Mouse (Mus musculus) c-Kit-positive CD71-negative TER-119-negative erythroid progenitor cells, embryonic 14.5 days (primary cell): ENCODE measurements at regions not wholly inside any gene's neighbourhood (a gene's known extent, or its start where the extent isn't known, plus 50 kb on each side); places are given as distances from the start of the nearest gene placed in this dataset.

Experiments
- DNase-seq: peaks from one replicate; pipeline ENCODE4 v3.0.0-alpha.2; 2013; ENCODE audit warnings: low read depth

DNA sequence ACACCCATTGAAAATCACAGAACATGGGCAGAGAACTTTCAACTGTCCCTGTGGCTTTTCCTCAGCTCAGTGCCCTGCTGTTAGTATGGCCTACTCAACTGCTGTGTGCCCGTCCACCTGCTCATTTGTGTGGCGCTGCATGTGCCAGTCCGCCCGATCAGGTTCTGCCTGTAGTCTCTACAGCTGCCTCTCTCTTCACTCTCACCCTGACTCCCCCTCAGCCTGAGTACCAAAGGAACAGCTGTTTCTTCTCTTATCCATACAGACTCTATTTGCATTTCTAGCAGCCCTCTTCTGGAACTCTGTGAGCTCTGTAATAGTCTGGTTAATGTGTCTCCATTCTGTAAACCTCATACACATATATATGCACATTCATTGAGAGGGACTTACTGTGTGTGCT lies 329.1 kb upstream of the Spred2 start:
- DNase-seq: no peak

DNA sequence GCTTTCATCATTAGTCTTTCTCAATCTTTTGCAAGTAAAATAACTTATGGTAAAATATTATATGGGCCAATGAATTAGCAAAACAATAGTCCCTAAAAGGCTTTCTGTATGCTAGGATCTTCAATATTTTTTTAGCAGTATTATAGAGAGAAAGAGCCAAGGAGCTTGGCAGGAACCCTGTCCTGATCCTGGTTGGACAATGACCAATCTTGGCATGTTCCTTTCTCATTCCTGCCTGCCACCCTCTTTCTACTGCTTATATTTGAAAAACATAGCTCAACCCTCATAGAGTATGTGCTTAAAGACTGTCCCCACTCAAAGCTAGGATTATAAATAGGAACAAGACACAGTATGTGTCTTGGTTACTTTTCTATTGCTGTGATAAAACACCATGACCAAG lies 327.8 kb upstream of the Spred2 start:
- no peak for DNase-seq

DNA sequence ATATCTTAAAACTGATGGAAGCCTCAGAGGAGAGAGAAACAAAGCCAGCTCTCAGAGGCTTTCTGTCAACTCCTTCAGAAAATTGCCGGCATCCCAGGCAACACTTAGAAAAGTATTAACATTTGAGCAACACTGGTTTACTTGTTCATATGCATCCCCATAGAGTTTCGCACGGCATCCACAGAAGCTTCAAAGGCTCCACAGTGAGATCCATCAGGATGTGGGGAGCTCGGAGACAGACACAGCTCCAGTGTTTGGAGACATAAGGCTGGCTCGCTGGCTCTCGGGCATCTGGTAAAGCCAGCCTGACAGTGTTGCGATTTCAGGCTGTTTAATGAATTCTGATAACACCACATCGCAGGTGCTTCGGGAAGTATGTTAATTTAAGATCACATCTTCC lies 324.7 kb upstream of the Spred2 start:
- DNase-seq: no peak

DNA sequence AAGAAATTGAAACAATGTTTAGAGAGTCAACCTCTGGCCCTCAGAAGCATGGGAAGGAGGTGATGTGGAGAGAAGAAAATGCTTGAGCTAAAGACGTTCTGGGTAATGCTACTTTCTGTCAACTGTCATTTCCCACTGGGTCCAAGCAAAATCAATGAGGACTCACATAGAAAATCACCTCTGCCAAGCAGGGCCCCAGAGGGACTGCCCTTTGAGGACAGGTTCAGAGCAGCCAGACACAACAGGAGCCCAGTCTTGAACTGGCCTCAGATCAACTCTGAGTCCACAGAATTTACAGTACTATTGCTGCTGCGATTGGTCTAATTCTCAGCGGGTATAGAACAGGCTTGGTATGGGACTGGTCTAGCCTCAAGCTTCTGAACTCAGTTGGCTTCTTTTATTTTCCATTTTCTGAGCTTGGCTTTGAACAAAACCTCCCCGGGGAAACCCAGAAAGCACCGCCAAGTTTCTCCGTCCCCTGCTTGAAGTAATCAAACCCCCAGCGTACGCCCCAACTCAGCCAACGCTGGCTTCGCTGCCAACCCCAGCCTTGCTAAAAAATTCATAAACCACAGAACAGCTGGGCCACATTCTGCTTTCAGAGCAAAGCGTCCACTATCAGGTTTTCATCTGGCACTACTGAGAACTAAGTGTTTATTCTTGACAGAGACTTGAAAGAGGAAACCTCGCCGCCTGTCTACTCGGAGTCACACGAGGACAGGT lies 322.8 kb upstream of the Spred2 start:
- DNase-seq: no peak

DNA sequence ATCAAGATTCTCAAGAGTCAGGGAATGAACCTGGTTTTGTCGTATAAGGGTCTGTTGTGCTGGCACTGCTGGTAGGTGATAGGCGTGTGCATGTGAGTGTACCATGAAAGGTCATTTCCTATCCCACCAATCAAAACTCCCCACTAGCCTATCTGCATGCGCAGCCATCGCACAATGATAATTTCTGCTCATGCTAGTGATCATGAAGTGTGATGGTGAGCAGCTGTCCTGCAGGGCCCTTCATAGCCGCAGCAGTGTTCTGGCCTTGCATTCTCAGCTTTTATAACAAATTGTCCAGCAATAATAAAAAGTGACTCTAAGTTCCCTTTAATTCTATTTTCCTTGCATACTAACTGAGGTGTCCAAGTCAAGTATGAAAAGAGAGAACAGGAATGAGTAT lies 321.7 kb upstream of the Spred2 start:
- no peak for DNase-seq

DNA sequence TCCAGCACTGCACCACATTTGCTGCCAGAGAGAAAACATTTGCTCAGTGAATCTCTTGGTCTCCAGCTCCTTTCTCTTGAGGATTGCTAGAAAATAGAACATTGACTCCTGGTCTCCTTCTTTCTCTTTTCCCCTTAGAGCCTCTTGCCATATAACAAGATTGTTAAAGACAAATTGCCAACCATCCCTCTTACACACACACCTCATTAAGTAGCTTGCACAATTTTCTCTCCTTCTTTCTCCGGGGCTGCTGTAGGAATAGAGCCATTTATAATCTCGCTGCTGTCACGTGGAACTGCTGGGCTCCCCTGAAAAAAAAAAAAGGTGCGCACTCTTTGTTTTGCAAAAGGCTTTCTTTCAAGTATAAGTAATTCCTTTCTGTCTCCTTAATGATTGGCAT lies 318.6 kb upstream of the Spred2 start:
- no peak for DNase-seq

DNA sequence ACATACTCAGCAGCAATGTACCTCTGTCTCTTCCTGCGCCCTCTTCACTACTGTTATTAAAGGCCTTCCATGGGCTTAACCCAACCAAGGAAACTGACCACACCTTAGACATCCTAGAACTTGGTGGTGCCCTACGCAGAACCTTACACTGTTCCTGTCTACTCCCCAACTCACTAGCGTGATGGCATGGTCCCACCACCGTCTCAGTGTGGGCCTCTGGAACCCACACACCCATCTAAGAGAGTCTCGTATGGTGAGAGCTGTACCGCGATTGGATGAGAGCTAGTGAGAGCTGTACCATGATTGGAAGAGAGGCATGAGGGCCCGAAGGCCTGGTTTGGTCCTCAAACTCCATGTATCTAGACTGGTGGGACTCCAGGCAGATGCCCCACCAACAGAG lies 317.2 kb upstream of the Spred2 start:
- DNase-seq: no peak

DNA sequence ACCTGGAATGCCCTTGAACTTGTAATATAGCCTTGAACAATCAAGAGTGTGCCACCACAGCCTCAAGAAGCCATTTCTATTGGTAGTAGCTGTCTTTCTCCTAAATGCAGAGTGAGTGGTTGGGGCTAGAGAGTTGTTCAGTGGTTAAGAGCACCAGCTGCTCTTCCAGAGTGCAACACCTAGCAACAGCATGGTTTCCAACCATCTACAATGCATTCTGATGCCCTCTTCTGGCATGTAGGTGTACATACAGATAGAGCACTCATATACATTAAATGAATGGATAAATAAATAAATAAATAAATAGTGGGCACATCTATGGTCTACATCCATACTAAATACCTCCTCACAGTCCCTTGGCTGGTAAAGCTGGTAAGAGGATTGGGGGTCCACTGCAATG lies 316.2 kb upstream of the Spred2 start:
- DNase-seq: no peak

DNA sequence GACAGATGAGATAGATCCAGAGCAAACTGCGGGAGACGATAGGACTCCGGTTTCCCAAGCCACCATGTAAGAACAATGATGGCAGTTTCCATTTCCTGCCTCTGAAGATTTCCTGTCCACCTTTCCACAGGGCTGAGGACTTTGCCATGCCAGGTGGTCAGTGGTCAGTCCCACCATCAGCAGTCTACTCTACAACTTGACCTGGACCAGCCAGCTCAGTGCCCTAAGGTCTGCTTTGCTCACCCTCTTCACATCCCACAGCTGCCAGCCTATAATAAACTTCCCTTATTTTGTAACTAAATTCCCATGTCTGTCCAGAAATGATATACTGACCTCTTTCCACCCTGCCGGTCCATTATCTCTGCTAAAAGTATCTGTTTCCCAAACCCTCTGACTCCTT lies 315.7 kb upstream of the Spred2 start:
- DNase-seq: no peak

DNA sequence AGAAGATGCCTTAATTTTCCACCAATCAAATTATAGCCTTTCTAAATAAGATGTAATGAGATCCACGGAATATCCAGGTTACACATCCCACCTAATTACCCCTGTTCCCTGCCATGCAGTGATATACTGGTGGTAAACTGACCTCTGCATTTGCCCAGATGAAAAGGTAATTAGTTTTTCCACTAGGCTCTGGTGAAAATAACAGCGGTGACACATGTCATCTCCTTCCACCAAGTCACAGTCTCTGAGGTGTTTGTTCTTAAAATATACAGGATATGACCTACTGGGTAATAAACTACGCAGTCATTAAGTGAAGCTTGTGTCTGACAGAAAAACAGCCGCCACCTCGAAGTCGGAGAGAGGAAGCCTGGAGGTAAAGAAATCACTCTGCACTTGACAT lies 313.6 kb upstream of the Spred2 start:
- DNase-seq: no peak

DNA sequence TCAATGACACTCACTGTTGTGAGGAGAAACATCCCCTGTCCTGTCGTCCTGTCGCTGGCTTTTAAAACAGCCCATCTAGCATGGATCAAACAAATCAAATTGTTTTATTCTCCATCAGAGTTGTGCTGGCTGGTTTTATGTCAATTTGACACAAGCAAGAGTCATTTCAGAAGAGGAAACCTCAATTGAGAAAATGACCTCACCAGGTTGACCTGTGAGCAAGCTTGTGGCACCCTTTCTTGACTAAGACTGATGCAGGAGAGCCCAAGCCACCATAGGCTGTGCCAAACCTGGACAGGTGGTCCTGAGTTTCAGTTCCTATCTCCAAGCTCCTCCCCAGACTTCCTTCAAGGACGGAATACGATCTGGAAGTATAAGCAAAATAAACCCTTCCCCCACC lies 313.0 kb upstream of the Spred2 start:
- no peak for DNase-seq

DNA sequence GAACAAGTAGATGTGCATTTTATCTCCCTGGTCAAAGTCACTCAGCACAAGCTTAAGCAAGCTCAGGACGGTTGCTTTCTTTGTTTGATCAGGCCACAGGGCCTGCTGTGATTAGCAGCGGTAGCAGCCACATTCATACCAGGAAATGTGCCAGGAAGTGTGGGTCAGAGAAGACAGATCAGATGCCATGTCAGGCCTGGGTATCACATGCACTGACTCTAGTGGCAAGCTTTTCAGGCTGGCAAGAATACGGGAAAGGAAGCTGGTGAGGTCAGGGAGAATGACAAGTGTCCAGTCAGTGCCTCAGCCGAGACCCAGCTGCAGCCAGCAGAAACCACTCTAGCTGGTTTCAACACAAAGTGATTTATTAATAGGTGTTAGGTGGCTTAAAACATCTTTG lies 307.7 kb upstream of the Spred2 start:
- no peak for DNase-seq

DNA sequence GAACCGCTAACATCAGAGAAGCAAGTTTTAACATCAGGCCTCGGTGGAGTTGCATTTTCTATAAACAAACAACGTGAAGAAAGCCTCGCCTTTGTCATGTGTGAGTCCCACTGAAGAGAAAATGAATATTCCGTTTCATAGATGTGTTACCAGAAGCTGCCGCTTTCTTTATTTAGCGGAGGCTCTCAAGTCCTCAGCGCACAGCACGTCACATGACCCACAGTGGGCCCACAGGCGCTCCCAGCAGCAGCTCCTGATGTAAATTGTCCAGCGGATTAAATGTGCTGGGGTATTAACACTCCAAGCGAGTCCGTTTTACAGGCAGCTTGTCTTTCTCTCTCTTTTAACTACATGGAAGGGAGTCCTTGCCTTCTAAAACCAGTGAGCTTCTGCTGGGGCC lies 304.7 kb upstream of the Spred2 start:
- no peak for DNase-seq

DNA sequence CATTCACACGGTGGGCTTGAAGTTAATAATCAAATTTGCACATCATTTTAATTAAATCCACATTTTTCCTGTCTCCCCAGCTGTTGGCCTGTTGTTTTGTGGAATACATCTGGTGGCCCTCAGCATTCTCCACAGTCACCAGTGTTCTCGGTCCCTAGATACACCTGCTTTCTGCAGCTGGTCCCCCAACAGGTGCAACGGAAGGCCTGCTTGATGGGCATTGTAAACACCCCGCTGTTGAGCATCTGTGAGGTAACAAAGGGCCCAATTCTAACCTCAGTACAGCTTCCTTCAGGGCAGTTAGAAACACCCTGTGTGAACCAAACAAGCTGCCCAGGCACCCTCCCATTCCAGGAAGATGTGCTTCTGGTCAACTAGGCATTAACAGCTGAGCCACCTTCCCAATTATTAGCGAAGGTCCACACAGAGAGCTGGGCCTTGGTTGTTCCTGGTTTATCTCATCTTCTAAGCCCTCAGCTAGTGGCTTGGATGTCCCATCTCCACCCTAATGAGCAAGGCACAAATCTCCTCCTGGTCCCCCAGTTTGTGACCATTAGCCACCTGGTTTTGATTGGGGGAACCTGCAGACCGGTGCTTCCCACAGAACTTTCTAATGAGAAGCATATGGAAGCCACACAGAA lies 293.0 kb upstream of the Spred2 start:
- no peak for DNase-seq

DNA sequence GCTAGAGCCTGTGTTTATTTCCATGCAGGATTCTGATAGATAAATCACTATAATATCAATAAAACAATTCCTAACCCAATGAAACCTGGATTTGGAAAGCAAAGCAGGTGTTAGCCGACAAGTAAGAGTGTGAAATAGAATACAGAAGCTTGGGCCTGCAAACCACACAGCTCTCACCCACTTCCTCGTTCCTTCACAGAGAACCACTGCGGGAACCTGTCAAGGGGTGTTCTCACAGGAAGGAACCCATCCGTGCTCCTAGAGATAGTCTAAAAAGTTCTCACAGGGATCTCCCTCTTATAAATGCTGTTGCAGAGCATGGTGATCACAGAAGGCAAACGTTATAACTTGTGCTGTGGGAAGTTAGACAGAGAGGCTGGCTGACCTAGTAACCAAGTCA lies 291.7 kb upstream of the Spred2 start:
- peak; percentile 7 for DNase-seq

DNA sequence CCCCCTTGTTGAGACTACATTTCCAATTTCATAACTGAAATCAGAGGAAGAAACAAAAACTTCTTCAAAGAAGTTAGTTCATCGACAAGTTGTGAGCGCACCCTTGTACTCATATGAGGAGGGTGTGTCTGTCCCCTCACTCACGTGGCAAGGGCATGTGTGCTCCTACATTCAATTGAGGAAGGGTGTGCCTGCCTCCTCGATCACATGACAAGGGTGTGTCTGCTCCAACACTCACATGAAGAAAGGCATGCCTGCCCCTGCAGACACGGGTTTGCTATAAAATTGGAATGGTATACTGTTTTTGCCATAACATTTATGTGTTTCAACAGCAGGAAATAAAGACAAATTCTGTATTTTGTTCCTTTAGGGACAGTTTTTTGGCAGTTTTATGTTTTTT lies 290.6 kb upstream of the Spred2 start:
- DNase-seq: no peak

DNA sequence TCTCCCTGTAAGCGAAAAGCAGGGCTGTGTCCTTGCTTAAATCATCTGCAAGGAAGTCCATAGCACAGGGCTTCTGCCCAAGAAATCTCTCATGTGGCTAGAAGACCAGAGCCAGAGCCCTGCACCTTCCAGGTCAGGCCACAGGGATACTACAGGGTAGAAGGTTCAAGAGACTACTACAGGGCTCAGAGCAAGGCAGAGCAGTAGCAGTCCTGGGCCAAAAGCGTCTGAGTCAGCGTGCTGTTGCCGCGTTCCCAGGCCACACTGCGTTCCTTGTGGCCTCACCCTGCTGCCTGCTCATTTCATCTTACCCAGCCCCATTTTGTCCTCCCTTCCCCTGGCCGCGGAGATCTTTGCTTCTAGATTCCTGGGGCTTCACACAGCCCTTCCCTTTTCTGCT lies 283.0 kb upstream of the Spred2 start:
- DNase-seq: no peak

DNA sequence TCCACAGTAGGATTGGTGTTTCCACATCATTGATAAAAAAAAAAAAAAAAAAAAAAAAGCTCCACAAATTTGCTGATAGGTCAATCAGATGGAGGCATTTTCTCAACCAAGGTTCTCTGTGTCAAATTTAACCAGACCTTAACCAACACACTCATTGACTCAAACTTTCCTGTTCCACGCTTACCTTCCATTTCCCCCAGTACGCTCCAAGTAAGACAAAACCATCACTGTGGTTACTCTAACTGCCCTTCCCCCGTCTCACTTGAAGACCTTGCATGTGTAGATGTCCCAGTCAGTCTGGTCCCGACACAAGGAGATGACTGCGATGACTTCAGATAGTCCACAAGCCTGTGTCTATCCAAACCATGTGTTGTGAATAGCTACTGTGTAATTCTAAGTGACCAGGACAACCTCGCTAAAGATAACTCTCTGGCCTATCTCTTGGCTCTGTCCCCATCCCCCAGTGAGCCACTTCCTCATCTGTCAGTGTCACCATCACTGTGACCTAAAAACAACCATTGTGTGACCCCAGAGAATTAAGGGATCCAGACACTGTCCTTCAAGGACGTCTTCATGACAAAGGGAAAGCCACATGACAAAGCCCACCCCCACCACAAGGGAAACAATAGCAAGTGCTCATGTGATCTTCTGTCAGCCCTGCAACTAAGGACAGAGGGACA lies 279.9 kb upstream of the Spred2 start:
- no peak for DNase-seq

DNA sequence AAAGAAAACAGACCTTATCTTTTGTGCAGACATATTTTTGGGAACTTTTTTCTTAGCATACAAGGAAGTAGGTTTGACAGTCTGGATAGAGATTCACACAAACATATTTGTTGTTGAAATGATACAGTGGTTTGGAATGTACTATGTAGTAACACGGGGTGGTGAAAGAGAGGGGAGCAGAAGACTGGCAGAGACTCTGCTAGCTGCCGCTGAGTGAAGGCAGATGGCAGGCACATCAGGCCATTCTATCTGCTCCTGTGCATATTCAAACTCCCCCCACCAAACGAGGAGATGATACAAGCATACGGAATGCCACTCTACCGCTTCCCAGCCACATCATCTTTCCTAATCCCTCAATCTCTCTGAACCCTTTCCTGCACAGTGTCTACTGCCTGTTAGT lies 279.1 kb upstream of the Spred2 start:
- DNase-seq: no peak

DNA sequence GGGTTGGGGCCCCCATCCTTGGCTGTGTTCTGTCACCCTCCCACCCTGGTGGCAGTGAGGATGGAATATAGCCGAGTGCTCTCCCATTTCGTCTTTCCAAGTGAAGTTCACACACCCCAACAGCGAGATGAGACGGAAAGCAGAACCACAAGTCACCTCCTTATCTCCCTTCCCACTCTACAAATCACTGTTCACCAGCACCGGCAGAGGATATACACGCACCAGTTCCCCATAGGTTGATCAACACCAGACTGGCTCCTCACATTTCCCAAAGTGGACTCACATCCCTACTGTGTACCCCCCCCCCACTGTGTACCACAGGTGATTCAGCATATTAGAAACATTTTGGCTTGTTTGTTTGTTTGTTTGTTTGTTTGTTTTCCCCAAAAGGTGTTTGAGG lies 272.7 kb upstream of the Spred2 start:
- no peak for DNase-seq

DNA sequence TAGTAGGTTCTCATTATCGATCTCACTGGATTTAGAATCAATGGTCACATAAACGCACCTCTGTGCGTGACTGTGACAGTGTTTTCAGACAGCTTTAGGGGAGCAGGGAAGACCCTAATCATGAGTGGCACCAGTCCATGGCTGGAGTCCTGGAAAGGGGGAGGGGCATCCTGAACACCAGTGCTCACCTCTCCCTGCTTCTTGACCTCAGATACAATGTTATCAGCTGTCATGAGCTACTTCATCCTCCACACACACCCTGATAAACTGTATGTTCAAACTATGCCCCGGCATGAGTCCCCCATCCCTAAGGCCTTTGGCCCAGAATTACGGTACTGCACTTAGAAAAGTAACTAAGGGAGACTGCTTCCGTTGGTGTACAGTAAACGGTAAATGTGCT lies 272.2 kb upstream of the Spred2 start:
- no peak for DNase-seq

DNA sequence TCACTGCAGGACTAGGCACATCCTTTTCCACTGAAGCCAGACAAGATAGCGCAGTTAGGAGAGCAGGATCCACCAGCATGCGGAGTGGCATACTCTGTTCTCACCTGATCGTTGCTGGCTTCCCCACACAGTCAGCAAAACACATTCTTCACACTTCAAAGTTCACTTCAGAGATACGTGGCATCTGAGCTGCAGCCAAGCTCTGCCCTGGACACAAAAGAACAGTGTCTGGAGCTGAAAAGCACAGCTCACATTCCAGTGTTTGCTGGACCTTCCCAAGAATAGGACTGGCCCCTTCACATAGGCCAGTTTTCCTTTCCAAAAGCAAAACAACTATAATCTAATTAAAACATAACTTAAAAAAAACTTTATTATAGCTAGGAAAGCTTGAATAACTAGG lies 264.7 kb upstream of the Spred2 start:
- DNase-seq: no peak

DNA sequence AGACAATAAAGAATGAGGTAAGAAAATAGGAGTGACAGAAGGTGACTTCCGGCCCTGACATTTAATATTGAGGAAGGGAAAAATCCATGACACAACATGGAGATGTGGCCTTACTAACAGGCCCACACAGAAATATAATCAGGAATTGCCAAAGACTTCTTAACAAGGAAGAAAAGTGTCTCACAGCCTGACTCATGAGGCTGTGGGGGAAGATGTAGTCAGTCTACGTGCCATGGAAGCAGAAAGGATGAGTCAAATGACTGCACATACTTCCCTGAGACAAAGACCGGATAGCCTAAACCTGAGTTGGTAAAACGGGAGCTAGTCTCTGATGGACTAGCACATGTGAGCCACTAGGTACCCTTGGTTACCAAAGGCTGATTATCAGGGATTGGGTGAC lies 257.4 kb upstream of the Spred2 start:
- no peak for DNase-seq
